Mouse (Mus musculus): ENCODE measurements around the gene Gbp5. TPM values are rescaled to one million over a fixed set of nuclear protein-coding genes. Genes with fewer than 3 reads are reported as not detected.
A peak's percentile ranks its signal among the peaks of the same experiment; 100 is the strongest.
"Not testable (repeated sequence)": the region's sequence is repeated elsewhere in the genome, so short reads cannot be mapped to it uniquely, and the experiment has no call there.

Gene Gbp5
- polyA plus RNA-seq, 1 experiment: 4.1 TPM

DNA sequence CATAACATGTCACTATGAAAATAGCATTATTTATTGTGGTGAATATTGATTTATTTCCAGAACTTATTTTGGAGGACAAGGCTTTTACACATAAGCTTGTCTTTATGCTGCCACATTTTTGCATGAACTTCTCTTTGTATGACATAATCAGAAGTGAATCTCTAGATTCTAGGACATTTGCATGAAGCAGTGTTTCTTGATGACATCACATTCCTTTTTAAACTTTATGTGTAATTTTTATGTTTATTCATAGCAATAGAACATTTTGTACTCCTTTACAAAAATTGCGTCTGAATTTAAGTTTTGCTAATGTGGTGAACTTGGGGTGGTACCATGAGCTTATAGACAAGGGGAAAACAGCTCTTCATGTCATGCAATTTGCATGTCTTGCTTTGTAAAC, 41.9 kb downstream of the Gbp5 start:
- Histone ChIP-seq H3K4me3 (ENCODE audit: extremely low read depth, insufficient read depth, insufficient read length) (no peak overlapping the region), H3K27ac (ENCODE audit: insufficient read depth, low read length) (no peak overlapping the region), H3K27me3 (ENCODE audit: control insufficient read depth, insufficient read depth, low read length) (no peaks in the 10 kb centered on the region), H3K36me3 (ENCODE audit: control insufficient read depth, insufficient read depth, low read length) (peaks cover 4% of the 10 kb centered on the region; the same call in 1 of the 2 replicates), H3K4me1 (ENCODE audit: control insufficient read depth, insufficient read depth, insufficient read length) (peaks cover 2% of the 10 kb centered on the region; the same call in 1 of the 2 replicates)
- no peak for DNase-seq (ENCODE audit: low read depth in 1 of 2, low spot score in 2 of 2)
- TF ChIP-seq POLR2A (IDR thresholded peaks at IDR 0.05; ENCODE audit: low read depth, low read length): no peak
- no peak for TF ChIP-seq CTCF (IDR thresholded peaks at IDR 0.05; ENCODE audit: extremely low read depth, insufficient read depth, insufficient read length, insufficient replicate concordance)
- 92% methylated on average over 1 of the region's 1 CpGs for WGBS

DNA sequence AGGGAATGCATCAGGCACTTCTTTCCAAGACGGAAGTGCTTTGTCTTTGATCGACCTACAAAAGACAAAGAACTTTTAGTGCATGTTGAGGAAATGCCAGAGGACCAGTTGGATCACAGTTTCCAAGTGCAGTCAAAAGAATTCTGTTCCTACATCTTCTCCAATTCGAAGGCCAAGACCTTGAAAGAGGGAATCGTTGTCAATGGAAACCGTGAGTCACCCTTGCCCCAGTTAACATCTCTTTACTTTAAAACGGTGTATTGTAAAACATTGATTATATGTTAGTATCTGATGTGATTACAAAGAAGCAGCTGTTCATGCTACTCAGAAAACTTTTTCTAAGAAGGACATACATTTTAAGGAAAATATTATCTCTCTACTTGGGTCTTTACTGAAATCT, 47.6 kb downstream of the Gbp5 start:
- WGBS: 91% methylated on average over 6 of the region's 6 CpGs

DNA sequence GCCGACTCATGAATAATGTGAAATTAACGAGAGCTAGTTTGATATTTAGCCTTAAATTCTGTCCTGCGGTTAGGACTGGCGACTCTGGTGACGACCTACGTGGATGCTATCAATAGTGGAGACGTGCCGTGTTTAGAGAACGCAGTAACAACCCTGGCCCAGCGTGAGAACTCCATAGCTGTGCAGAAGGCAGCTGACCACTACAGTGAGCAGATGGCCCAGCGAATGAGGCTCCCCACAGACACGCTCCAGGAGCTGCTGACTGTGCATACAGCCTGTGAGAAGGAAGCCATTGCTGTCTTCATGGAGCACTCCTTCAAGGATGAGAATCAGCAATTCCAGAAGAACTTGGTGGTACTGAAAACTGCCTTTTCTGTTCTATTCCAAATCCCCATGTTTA, 49.0 kb downstream of the Gbp5 start:
- H3K27me3 ChIP-seq (ENCODE audit: control insufficient read depth, insufficient read depth, low read length); DNase-seq (ENCODE audit: low read depth in 1 of 2, low spot score in 2 of 2); H3K4me1 ChIP-seq (ENCODE audit: control insufficient read depth, insufficient read depth, insufficient read length); H3K27ac ChIP-seq (ENCODE audit: insufficient read depth, low read length); H3K4me3 ChIP-seq (ENCODE audit: extremely low read depth, insufficient read depth, insufficient read length): not testable (repeated sequence)
- 94% methylated on average over 12 of the region's 12 CpGs for WGBS
- peaks cover 22% of the 10 kb centered on the region for H3K36me3 ChIP-seq (ENCODE audit: control insufficient read depth, insufficient read depth, low read length)

More for the DNA sequence above, 47.6 kb downstream of the Gbp5 start:
- DNase-seq (ENCODE audit: low read depth in 1 of 2, low spot score in 2 of 2): no peak
- TF ChIP-seq POLR2A (IDR thresholded peaks at IDR 0.05; ENCODE audit: low read depth, low read length) (no peak), CTCF (IDR thresholded peaks at IDR 0.05; ENCODE audit: extremely low read depth, insufficient read depth, insufficient read length, insufficient replicate concordance) (no peak)
- H3K27ac ChIP-seq (ENCODE audit: insufficient read depth, low read length): no peak overlapping the region
- H3K4me3 ChIP-seq (ENCODE audit: extremely low read depth, insufficient read depth, insufficient read length): no peak overlapping the region
- H3K36me3 ChIP-seq (ENCODE audit: control insufficient read depth, insufficient read depth, low read length): peaks cover 20% of the 10 kb centered on the region
- H3K27me3 ChIP-seq (ENCODE audit: control insufficient read depth, insufficient read depth, low read length): no peaks in the 10 kb centered on the region
- H3K4me1 ChIP-seq (ENCODE audit: control insufficient read depth, insufficient read depth, insufficient read length): no peaks in the 10 kb centered on the region

DNA sequence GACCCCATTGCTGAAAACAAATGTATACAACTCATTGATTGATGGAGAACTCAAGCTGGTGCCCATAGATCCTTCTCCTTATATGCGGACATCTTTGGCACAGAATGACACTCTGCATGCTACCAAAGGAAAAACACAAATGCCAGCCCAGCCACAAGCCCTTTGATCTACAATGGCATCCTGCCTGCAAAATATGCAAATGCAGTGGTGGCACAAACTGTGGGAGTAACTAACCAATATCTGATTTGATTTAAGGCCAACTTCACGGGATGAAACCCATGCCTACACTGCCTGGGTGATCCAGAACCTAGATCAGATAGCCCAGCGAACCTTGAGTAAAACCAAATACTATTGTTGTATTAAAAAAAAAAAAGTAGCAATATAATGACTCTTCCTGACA, 52.9 kb downstream of the Gbp5 start:
- no peak for DNase-seq (ENCODE audit: low read depth in 1 of 2, low spot score in 2 of 2)
- Histone ChIP-seq H3K4me1 (ENCODE audit: control insufficient read depth, insufficient read depth, insufficient read length) (peaks cover 2% of the 10 kb centered on the region; the same call in 1 of the 2 replicates), H3K4me3 (ENCODE audit: extremely low read depth, insufficient read depth, insufficient read length) (no peak overlapping the region), H3K27ac (ENCODE audit: insufficient read depth, low read length) (no peak overlapping the region), H3K27me3 (ENCODE audit: control insufficient read depth, insufficient read depth, low read length) (no peaks in the 10 kb centered on the region), H3K36me3 (ENCODE audit: control insufficient read depth, insufficient read depth, low read length) (peaks cover 20% of the 10 kb centered on the region)
- TF ChIP-seq POLR2A (IDR thresholded peaks at IDR 0.05; ENCODE audit: low read depth, low read length) (no peak), CTCF (IDR thresholded peaks at IDR 0.05; ENCODE audit: extremely low read depth, insufficient read depth, insufficient read length, insufficient replicate concordance) (no peak)
- 70% methylated on average over 3 of the region's 3 CpGs for WGBS

DNA sequence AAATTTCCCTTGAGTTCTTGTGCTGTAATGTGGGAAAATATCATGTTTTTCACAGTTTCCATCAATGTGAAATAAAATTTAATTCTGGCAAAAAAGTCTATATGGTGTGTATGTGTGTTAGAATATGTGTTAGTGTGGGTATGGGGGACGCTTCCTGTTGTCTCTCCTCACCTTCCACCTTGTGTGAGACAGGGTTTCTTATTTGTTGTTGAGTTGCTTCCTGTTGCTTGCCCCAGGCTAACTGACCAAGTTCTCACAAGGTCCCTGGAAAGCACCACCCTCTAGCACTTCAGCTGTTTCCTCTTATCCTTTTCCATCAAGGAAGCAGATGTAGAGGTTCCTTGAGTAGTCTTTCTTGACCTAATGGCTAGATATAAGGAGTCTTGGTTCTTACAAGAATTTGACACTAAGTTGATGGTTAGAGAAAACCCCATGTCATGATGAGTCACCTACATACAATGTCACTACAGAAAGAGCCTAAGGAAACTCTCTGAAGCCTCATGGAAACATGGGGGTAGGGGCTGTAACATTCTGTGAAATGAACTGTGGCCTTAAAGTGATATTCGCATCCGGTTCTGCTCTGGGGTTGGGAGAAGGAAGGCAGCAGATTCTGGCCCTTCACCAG, 56.4 kb downstream of the Gbp5 start:
- Histone ChIP-seq H3K4me3 (ENCODE audit: extremely low read depth, insufficient read depth, insufficient read length) (no peak overlapping the region), H3K27ac (ENCODE audit: insufficient read depth, low read length) (0 out of 2 replicates have a peak overlapping the region, but pooled peaks have one; percentile 22), H3K27me3 (ENCODE audit: control insufficient read depth, insufficient read depth, low read length) (no peaks in the 10 kb centered on the region), H3K36me3 (ENCODE audit: control insufficient read depth, insufficient read depth, low read length) (peaks cover 11% of the 10 kb centered on the region), H3K4me1 (ENCODE audit: control insufficient read depth, insufficient read depth, insufficient read length) (peaks cover 2% of the 10 kb centered on the region; the same call in 1 of the 2 replicates)
- 87% methylated on average over 3 of the region's 3 CpGs for WGBS
- TF ChIP-seq POLR2A (IDR thresholded peaks at IDR 0.05; ENCODE audit: low read depth, low read length) (no peak), CTCF (IDR thresholded peaks at IDR 0.05; ENCODE audit: extremely low read depth, insufficient read depth, insufficient read length, insufficient replicate concordance) (no peak)
- no peak for DNase-seq (ENCODE audit: low read depth in 1 of 2, low spot score in 2 of 2)

DNA sequence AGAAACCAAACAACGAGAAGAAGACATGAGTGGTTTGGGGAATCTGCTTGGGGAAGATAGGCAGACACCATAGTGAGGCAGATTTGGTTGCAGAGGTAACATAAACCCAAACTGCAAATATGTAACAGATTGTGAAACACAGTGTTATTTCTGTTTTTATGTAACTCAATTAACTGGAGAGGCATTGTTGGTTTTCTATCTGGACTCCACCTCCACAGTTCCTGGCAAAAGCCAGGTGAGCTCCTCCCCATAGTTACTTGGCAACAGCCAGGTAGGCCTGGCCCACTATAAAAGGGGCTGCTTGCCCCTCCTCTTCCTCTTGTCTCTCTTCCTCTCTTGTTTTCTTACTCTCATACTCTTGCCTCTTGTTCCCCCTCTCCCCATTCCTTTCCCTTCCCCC, 60.8 kb downstream of the Gbp5 start:
- Histone ChIP-seq H3K4me1 (ENCODE audit: control insufficient read depth, insufficient read depth, insufficient read length) (peaks cover under 1% of the 10 kb centered on the region; the same call in 1 of the 2 replicates), H3K36me3 (ENCODE audit: control insufficient read depth, insufficient read depth, low read length) (no peaks in the 10 kb centered on the region), H3K4me3 (ENCODE audit: extremely low read depth, insufficient read depth, insufficient read length) (no peak overlapping the region), H3K27ac (ENCODE audit: insufficient read depth, low read length) (no peak overlapping the region), H3K27me3 (ENCODE audit: control insufficient read depth, insufficient read depth, low read length) (no peaks in the 10 kb centered on the region)
- 79% methylated on average over 1 of the region's 1 CpGs for WGBS
- TF ChIP-seq POLR2A (IDR thresholded peaks at IDR 0.05; ENCODE audit: low read depth, low read length): no peak
- no peak for TF ChIP-seq CTCF (IDR thresholded peaks at IDR 0.05; ENCODE audit: extremely low read depth, insufficient read depth, insufficient read length, insufficient replicate concordance)
- no peak for DNase-seq (ENCODE audit: low read depth in 1 of 2, low spot score in 2 of 2)

DNA sequence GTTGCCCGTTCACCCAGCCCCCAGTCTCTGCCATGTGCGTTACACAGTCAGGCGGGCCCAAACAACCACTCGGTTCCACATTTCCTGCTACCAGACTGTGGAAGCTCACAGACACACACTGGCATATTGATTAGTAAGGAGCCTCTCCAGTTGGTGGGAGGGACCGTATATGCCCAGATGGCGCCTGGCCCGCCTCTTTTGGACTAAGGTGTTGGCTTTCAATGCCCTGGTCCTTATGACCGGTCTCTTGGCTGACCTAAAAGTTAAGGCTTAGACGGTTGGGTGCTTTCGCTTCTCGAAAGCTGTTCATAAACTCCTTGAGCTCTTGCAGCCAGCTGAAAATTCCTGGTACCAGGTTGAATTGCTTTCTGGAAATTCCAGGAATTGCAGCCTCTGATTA, 61.8 kb downstream of the Gbp5 start:
- H3K36me3 ChIP-seq (ENCODE audit: control insufficient read depth, insufficient read depth, low read length): no peaks in the 10 kb centered on the region
- no peak overlapping the region for H3K27ac ChIP-seq (ENCODE audit: insufficient read depth, low read length)
- 90% methylated on average over 11 of the region's 11 CpGs for WGBS
- no peak for TF ChIP-seq POLR2A (IDR thresholded peaks at IDR 0.05; ENCODE audit: low read depth, low read length)
- no peak for TF ChIP-seq CTCF (IDR thresholded peaks at IDR 0.05; ENCODE audit: extremely low read depth, insufficient read depth, insufficient read length, insufficient replicate concordance)
- no peaks in the 10 kb centered on the region for H3K27me3 ChIP-seq (ENCODE audit: control insufficient read depth, insufficient read depth, low read length)
- DNase-seq (ENCODE audit: low read depth in 1 of 2, low spot score in 2 of 2): no peak
- H3K4me1 ChIP-seq (ENCODE audit: control insufficient read depth, insufficient read depth, insufficient read length): peaks cover 5% of the 10 kb centered on the region; the same call in 1 of the 2 replicates
- H3K4me3 ChIP-seq (ENCODE audit: extremely low read depth, insufficient read depth, insufficient read length): no peak overlapping the region

Data from spleen, adult 2 months (tissue).